Mouse (Mus musculus) testis, postnatal 10 days (tissue): ENCODE measurements around the gene Hesx1.

Experiments
- DNase-seq: peaks from one replicate; pipeline ENCODE4 v3.0.0; 2021; ENCODE audit warnings: low spot score

Gene Hesx1

DNA sequence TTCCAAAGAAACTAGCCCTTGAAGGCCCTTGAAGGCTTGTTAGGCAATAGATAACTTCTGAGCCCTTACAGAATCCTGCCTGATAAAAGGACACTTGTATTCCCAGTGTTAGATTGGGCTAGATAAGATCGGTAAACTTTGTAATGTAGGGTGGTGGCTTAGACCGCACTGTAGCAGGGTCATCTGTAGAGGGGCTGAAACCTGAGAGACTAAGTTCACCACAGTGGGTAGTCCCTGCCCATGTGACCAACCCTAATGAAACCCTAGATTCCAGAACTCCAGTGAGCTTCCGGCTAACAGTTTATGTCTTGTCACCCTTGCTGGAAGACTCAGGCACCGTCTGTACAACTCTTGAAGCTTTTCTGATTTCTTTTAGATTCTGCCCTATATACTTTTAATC, 19.4 kb downstream of the Hesx1 start:
- DNase-seq = no peak

DNA sequence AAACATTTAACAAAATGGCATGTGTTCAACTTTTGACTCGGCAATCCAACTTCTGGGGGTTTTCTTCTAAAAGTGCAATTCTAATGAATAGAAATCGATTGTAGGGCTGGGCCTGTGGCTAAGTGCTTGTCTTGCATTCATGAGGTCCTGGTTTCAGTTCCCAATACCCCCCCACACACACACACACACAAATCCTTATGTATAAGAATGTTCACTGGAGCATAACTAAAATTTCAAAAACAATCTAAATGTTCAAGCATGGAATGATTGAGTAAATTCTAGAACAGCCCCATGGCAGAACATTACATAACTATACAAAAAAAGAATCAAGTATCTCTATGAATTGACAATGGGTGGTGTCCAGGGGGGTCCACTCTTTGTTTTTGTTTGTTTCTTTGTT, 23.7 kb downstream of the Hesx1 start:
- DNase-seq = no peak

DNA sequence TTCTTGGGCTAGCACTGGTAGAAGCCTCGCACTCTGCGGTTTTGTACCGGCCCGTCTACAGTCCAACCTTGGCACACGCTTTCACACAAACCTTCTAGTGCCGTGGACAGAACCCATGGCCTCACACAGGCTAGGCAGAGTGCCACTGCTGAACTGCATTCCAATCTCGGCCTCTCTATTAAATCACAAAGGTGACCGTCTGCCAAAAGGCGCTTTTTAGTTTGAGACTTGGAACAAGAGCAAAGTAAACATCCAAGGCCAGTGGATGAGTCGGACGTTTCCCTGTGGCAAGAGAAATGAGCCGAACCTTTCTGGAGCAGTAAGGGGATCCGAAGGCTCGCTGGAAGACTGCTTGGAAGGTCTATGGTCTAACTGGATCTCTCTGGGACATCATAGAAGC, 25.6 kb downstream of the Hesx1 start:
- no peak for DNase-seq

DNA sequence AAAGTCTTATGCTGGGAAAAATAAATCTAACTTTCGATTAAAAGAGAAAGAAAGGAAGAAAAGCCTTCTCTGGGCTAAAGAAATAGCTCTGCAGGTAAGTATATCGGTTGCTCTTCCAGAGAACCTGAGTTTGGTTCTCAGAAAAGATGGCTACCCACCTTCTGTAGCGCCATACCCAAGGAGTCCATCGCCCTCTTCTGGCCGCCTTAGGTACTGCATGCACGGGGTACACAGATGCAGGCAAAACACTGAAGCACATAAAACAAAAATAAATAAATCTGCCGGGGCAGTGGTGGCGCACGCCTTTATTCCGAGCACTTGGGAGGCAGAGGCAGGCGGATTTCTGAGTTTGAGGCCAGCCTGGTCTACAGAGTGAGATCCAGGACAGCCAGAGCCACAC, 28.7 kb downstream of the Hesx1 start:
- DNase-seq = peak; percentile 89

DNA sequence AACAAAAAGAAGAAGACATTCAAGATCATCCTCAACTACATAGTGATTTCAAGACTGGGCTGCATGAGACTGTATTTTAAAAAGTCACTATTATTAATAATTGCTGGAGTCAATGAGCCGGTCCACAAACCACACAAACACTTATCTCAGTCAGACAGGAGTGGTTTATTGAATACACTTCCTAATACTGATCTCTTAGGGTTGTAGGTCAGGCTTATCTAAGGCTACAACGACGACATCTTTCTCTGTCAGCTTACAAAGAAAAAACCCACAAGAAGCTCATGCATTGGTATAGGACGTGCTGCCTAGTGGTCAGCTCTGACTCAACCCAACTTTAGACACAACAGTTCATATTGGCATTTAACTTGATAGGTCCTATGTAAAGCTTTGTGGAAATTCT, 30.4 kb downstream of the Hesx1 start:
- no peak for DNase-seq

DNA sequence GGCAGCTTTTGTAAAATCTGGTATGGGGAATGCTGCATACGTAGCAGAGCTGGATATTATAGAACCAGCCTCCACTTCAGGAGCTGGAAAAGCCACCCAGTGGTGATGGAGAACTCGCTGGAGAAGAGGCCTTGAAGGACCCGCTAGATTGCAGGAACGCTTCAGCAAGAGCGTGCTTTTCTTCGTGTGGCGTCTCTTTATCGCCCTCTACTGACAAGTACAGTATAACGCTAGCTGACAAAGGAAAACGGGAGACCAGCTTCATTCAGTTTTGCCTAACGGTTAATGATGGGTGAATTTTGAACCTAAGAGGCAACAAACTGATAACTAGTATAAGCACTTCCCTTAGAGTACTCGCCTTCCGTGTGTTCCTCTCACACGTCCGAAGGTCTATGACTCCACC, 35.6 kb downstream of the Hesx1 start:
- DNase-seq = no peak

DNA sequence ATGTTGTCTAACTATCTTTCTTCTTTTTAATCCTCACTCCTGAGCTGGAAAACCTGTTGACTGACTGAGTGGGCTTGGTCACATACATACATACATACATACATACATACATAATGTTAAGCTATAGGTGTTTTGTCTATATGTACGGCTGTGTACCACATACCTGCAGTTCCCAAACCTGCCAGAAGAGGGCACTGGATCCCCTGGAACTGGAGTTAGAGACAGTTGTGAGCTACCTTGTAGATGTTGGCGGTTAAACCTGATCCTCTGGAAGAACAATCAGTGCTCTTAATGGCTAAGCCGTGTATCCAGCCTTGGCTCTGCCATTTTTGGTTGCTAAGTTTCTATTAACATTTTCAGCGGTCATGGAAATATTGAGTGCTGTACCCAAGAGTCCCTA, 36.9 kb downstream of the Hesx1 start:
- peak; percentile 90 for DNase-seq

DNA sequence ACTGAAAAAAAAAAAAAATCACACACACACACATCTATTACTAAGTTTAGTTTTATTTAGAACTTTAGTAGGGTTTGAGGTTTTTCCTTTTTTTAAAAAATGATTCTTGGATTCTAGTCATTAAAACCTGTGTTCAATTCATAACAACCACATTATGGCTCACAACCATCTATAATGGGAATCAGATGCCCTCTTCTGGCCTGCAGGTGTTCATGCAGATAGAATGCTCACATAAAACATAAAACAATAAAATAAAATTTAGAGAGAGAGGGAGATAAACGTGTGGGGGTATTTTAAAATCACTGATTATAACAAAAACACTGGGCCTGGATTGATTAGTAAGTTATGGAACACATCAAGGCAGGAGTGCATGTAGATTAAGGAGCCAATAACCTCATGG, 43.3 kb downstream of the Hesx1 start:
- DNase-seq = no peak

DNA sequence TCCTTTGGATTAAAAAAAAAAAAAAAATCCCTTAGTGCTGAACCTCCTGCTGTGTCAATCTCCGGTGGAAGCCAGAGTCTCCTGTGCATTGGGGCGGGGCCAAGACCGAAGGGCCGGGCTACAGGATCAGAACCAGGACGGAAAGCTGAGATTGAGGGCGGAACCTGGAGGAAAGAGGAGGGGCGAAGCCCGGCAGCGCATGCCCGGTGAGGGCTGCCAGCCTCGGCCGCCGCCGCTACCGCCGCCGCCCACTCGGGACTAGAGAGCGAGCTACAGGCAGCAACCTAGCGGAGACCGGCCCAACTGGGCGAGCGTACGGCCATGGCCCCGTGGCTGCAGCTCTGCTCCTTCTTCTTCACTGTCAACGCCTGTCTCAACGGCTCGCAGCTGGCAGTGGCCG, 44.6 kb downstream of the Hesx1 start, which contains the start of gene Il17rd:
Gene Il17rd, plus strand, starts transcription at position 159 of the 400 bp plus-strand sequence.
- peak; percentile 90 for DNase-seq

DNA sequence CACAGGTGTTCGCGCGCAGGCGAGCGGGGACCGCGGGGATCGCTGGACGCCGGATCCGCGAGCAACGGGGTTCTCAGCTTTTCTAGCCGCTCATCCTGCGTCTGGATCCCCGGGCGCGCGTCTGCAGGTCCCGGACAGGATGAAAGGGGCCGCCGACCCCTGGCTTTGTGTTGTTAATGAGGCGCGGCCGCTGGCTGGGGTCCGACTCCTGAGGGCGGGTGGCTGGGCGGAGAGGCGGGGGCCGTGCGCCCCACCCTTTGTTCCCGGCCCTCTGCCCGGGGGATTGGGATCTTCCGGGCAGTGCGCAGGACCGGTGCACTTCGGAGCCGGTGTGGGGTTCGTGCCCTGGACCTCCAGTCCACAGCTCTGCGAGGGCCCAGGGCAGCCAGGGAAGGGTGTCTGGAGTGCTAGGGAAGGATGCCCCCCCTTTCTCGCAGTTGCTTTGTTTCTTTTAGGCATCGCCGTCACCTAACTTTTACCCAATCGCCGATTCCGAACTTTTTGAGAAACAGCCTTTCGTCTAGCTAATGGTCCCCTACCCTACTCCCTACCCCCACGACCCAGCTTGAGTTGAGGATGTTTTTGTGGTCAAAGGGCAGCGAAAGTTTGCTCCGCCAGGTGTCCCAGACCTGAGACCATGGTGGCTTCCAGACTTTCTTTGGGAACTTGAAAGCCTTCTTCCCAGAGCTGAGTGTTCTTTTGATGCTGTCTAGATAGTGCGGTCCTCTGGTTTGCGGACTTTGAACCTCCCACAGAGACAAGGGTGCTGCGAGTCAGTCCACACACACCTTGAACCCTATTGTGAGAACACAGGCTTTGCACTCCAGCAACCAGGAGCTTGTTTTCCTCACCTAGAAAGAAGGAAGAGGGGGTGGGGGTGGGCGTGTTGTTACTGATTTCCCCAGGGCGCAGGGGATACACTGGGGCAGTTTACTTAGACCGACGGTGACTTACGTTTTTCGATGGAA, 45.3 kb downstream of the Hesx1 start:
- peak; percentile 71 for DNase-seq

DNA sequence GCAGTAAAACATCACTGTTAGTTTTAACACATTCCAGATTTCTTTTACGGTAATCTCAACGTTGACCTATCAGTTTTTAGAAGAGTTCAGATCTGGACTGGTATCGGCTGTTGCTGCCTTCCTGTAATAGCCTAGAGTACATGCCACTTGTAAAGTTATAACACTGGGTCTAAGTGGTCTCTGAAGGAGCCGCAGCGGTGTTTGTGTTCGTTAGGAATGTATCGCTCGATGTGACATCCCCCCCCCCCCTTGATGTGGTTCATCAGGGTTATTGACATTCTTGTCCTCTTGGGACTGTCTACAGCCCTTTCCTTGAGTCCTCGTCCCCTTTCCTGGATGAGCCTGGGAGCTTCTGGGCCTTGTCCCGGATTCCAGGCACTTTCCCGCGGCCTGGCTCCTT, 46.2 kb downstream of the Hesx1 start:
- no peak for DNase-seq

DNA sequence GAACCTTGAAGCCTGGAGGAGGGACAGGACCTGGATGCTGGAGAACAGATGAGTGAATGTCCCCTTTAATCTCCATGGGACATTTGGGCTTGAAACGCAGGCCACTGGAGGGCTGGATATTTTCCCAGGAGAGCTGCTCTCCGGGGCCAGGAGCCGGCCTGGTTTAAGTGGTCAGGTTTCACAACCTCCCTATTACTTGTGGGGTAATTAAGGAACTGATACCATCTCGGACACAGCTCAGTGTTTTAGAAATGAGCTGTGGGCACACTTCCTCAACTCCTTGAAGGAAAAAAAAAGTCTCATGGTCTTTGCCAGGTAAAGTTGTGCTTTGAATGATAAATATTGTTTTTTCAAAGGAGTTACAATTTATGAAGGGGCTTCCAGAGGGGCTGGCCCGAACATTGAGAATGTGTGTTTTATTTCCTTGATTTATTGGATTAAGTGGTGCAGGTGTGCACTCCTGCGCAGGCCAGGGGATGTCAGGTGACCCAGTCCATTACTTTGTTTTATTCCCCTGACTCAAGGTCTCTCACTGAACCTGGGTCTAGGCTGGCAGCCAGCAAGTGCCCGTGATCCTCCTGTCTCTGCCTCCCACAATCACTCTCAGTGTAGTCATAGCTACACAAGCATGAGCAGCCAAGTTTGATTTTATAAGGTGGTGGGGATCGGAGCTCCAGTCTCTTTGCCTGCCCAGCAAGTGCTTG, 48.2 kb downstream of the Hesx1 start:
- no peak for DNase-seq

DNA sequence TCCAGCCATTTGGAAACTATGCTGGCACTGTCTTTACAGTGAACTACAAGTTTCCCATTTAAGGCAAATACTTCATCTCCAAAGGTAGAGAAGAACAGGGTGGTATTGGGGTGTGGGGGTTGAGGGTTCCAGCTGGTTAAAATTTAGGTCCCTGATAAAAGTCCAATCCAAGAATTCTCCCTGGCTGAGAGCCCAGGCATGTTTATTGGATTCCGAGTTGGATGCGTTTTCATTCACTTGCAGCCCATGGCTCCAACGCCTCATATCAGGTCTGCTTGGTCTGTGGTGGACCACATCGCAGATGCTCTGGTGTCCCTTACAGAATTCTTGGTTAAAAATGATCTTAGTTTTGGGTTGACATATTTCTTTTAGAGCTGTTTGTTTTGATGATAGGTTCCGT, 49.2 kb downstream of the Hesx1 start:
- no peak for DNase-seq

DNA sequence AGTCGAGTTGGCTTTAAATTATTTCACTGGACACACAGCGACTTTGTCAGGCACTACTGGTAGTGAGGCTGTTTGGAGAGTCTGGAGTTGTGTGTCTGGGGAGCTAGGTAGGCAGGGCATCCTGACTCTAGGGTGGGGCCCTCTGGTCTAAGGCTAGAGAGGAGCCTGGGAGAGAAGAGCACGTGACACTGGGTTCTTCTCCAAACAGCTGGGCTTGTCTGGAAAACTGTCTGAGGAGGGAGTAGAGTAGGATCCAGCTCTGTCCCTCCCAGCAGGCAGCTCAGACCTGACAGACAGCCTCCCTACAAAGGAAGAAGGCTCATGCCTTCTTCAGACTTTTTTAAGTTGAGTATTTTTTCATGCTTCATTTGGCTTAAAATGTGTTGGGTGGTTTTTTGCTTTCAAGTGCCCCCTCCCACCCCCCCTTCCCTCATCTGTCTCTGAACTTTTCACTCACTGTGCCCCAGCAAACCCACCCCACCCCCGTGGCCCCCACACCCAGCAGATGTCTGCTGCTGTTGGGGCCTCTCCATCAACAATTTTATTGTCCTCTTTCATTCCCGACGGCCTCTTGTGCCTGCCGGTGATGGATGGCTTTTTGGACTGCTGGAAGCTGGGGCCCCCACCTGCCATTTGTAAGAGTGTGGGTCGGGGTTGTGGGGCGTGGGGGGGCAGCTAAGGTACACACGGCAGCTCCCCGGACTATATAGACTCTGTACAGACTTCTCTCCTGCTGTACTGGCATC, 50.2 kb downstream of the Hesx1 start:
- no peak for DNase-seq

DNA sequence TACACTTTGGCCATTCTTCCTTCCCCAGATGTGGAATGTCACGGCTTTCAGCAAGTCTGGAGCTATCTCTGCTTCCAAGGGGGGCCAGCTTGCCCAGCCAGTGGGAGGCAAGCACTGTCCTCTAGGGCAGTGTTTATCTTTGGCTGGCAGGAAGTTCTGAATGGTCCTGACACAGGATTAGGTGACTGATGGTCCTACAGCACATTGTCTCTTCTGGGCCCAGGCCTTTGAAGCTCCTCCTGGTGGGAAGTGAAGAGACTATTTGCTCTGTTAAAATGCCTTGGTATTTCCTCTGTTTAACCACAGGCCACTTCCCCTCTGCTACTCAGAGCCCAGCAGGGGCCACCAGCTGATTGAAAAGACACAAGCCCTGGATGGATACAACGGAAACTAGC, 50.7 kb downstream of the Hesx1 start:
- no peak for DNase-seq

DNA sequence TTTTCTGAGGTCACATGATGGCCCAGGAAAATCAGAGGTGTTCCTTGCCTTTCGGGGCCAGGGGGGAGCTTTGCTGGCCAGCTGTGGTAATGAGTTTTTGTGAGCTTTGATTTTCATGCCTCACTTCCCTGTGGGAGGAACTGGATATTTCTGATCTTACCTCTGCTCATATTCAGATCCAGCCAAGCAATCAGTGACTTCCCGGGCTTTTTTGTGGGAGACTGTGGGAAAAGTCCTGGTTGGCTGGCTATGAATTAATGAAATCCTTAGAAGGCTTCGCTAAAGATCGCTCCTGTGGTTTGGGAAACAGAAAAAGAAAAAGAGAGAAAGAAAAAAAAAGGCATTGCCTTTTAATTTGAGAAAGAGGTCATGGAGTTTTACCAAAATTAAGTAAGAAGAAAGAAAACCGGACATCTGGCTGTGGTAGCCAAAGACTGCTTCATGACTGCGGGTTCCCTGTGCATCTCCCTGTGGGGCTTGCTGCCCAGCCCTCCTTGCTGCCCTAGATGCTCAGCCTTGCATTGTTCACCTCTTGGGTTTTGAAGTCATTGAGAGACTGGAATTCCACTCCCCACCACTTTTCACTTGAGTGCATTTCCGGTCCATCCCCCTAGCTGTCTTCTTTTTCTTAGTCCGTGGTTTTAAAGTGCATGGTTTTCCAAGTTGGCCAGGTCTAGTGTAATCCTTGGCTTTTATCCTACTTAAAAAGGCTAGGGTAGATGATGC, 54.2 kb downstream of the Hesx1 start:
- DNase-seq = no peak

DNA sequence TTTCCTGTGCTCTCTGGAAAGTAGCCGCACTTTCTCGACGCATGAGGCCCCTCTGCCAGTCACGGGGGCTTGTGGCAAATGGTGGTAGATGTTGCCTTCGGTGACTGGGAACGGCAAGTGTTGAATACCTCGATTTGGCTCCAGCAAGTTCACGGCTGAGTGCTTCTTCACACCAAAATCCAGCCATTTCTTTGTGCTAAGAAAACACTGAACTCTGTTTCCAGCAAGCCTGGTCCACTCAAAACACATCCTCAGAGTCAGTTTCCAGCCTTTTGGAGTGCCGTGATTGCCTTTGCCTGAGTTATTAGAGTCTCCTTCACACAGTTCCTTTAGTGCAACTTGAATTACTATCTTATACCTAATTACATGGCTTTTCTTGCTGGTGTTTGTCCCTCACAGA, 55.8 kb downstream of the Hesx1 start:
- no peak for DNase-seq

DNA sequence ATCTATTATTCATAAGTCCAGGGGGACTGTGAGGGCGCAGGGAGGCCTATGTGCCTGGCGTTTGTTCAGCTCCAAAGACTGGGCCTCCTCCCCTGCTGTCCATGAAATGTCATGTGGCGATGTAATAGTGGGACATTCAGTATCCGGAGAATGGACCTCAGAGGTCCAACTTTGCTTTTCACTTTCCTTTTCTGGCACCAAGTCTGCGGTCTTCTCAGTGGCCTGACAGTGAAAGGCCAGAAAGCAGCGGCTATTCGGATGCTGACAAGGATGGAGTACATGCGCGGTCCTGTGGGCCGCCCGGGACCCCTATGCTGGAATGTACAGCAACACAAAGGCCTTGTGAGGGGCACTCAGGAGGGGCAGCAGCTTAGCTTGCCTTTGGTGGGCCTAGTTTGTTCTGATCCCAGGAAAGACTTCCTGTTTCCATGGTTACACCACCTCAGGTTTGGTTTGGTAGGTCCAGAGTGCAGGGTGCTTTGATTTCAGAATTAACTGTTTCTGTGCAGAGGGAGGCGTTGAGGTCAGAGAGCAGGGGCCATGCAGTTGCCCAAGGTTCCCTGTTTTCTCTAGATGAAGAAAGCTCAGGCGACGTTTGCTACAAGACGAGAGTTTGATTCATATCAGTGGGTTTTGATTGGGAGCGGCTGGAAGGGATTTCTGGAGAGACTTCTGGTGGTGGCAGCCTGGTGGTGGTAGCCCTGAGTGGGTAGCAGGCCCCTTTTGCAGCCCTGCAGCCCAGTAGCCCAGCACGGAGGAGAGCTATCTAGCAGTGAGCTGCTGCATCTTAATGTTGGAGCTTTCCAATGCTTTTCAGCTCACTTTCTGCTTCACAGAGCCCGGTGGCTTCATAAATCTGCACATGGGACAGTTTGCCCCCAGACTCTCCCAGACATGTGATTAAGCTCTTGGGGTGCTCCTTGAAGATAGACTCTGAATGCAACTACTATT, 56.6 kb downstream of the Hesx1 start:
- no peak for DNase-seq

DNA sequence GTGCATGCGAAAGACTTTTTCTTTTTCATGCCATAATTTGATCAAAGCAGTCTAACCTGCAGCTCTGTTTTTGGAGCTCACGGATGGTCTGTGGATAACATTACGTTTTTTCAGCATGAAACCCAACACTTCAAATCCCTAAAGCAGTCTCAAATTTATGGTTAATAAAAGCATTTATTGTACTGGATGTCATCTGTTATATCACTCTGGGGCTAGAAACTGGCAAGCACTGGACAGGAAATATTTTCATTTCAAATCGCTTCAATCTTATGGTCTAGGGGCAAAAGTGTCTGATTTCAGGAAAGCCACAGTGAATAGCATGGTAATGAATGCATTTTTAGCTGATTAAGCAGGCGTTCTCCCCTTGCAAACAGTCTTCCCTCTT, 57.3 kb downstream of the Hesx1 start:
- DNase-seq = no peak
